Mouse (Mus musculus) CH12.LX (cell line): Measurements from ENCODE around the gene St3gal3.

Source experiments
- CTCF ChIP-seq, 2 experiments: IDR thresholded peaks in 1 of 2; conservative IDR thresholded peaks in 1 of 2; 2 replicates each; pipeline ENCODE4 v1.5.1; 2011 to 2012; ENCODE audit warnings: low read depth in 2 of 2, low read length in 2 of 2, improper control_type of control experiment in 1 of 2, inconsistent platforms in 1 of 2, mild to moderate bottlenecking in 1 of 2, moderate library complexity in 1 of 2
- MAFK ChIP-seq: IDR thresholded peaks from 2 replicates; pipeline ENCODE4 v1.6.1; 2011; ENCODE audit warnings: low read length, improper control_type of control experiment; ENCODE audit not compliant: insufficient replicate concordance
- MAX ChIP-seq: IDR thresholded peaks from 2 replicates; pipeline ENCODE4 v1.6.1; 2011; ENCODE audit warnings: low read length, improper control_type of control experiment
- SMC3 ChIP-seq: IDR thresholded peaks from 2 replicates; pipeline ENCODE4 v1.6.1; 2011; ENCODE audit warnings: low read depth, low read length, improper control_type of control experiment
- ZKSCAN1 ChIP-seq: IDR thresholded peaks from 2 replicates; pipeline ENCODE4 v1.6.1; 2012; ENCODE audit warnings: low read depth, inconsistent platforms, low read length, improper control_type of control experiment, borderline replicate concordance

DNA sequence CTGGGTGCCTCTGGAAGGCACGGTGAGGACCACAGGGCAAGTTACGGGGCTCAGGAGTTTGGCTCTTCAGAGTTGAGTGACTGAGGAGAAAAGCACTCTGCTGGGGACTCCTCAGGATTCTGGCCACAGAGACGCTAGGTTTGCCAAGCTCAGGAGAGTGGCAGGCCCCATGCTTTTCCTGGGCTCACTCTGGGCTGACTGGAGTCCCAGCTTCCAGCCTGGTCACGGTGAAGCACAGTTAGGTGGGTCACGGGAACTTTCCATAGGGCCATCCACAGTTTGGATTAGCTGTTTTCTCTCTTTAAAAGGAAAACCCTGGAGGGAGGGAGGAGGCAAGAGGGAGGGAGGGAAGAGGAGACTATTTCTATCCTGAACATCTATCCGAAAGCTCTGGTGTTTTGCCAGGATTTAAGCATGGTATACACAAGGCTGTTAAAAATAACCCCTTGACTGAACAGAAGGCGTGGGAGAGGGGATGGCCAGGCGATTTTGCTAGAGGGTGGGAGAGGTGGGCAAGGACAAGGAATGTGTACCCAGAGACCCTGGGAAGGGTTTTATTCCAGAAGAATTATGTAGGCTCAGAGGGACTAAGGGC lies 149.6 kb downstream of the St3gal3 start:
- TF ChIP-seq CTCF (conservative IDR thresholded peaks at IDR 0.05 in 1 of 2, IDR thresholded peaks at IDR 0.05 in 1 of 2; ENCODE audit: low read depth in 2 of 2, low read length in 2 of 2) (no peak), MAFK (no peak), ZKSCAN1 (no peak), SMC3 (no peak), MAX (no peak)
